In genomic region chr15:103377752-103378664, GRCm38 (mm10) we compare ENCODE assay signal across 11 mouse cellular contexts. TPM values are rescaled to one million over a fixed set of nuclear protein-coding genes. Genes with fewer than 3 reads are reported as not detected.
DNase-seq lines count a peak whose midpoint lies in the region; ATAC-seq and TF ChIP-seq lines count a peak whose summit lies in the region.
"Had no signal": no experiment of that assay in that cellular context is flagged by ENCODE, and none has a peak within 500 bp of the region (broad histone marks: within the 10 kb centered on the region; RNA-seq: fewer than 3 reads in every experiment).

No protein-coding gene starts in this region.

- no peak overlapping the region for H3K9ac ChIP-seq in hindbrain, postnatal 0 days (replicated peaks; ENCODE audit: low read length)
- no peak overlapping the region for H3K9ac ChIP-seq in hindbrain, embryonic 16.5 days (ENCODE audit: low read depth, low read length)
- H3K9ac ChIP-seq in intestine, embryonic 15.5 days: no peak overlapping the region
- H3K9ac ChIP-seq: midbrain, embryonic 15.5 days had no signal

- no peak for DNase-seq in hindbrain, postnatal 0 days (ENCODE audit: low spot score)
- DNase-seq in NIH3T3 (ENCODE audit: low read depth): peak; percentile 90
- no peak for DNase-seq in urinary bladder, adult 18-20 months (ENCODE audit: low spot score in 2 of 2)
- DNase-seq in right cerebral cortex, adult 2 months (ENCODE audit: low spot score in 2 of 2): no peak
- DNase-seq in T-cell, adult 2 months (ENCODE audit: low spot score): no peak
- DNase-seq: kidney, adult 8-10 months had no signal

- no peaks in the 10 kb centered on the region for H3K9me3 ChIP-seq in hindbrain, postnatal 0 days (ENCODE audit: low read length)
- no peaks in the 10 kb centered on the region for H3K9me3 ChIP-seq in hindbrain, embryonic 16.5 days (ENCODE audit: control insufficient read depth, low read length)
- no peaks in the 10 kb centered on the region for H3K9me3 ChIP-seq in intestine, embryonic 15.5 days
- H3K9me3 ChIP-seq: midbrain, embryonic 15.5 days had no signal

- H3K79me2 ChIP-seq in C2C12 (ENCODE audit: control insufficient read depth, insufficient read depth): no peaks in the 10 kb centered on the region

- no peak overlapping the region for H3K27ac ChIP-seq in hindbrain, postnatal 0 days
- no peak overlapping the region for H3K27ac ChIP-seq in hindbrain, embryonic 16.5 days (ENCODE audit: low read depth, low read length)
- H3K27ac ChIP-seq in intestine, embryonic 15.5 days: peak overlapping the region; percentile 71
- H3K27ac ChIP-seq: midbrain, embryonic 15.5 days had no signal

- H3K4me1 ChIP-seq in hindbrain, postnatal 0 days (ENCODE audit: insufficient read depth, low read length): peaks cover 7% of the 10 kb centered on the region; the same call in 1 of the 2 replicates
- peaks cover 4% of the 10 kb centered on the region for H3K4me1 ChIP-seq in hindbrain, embryonic 16.5 days (ENCODE audit: control insufficient read depth, insufficient read depth, low read depth, low read length)
- peaks cover 24% of the 10 kb centered on the region for H3K4me1 ChIP-seq in intestine, embryonic 15.5 days (replicated peaks)
- H3K4me1 ChIP-seq: midbrain, embryonic 15.5 days had no signal

- 56% methylated on average over 3 of the region's 3 CpGs for whole genome bisulfite sequencing in hindbrain, postnatal 0 days
- WGBS in hindbrain, embryonic 16.5 days: 68% methylated on average over 3 of the region's 3 CpGs
- 76% methylated on average over 3 of the region's 3 CpGs for WGBS in intestine, embryonic 15.5 days

- H3K4me2 ChIP-seq in hindbrain, postnatal 0 days (ENCODE audit: low read depth, low read length): no peak overlapping the region
- H3K4me2 ChIP-seq in hindbrain, embryonic 16.5 days (ENCODE audit: low read length): no peak overlapping the region
- H3K4me2 ChIP-seq in intestine, embryonic 15.5 days (replicated peaks): no peak overlapping the region
- H3K4me2 ChIP-seq: liver, embryonic 11.5 days; midbrain, embryonic 15.5 days had no signal

- peak overlapping the region; percentile 39 for H3ac ChIP-seq in C2C12 (ENCODE audit: control insufficient read depth, insufficient read length, low read depth)

- H3K27me3 ChIP-seq in hindbrain, postnatal 0 days (ENCODE audit: insufficient read depth, low read length): no peaks in the 10 kb centered on the region
- no peaks in the 10 kb centered on the region for H3K27me3 ChIP-seq in hindbrain, embryonic 16.5 days (replicated peaks; ENCODE audit: control insufficient read depth, insufficient read depth, low read length)
- H3K27me3 ChIP-seq in C2C12 (ENCODE audit: control insufficient read depth, insufficient read depth, insufficient read length): no peaks in the 10 kb centered on the region
- no peaks in the 10 kb centered on the region for H3K27me3 ChIP-seq in intestine, embryonic 15.5 days (replicated peaks)
- H3K27me3 ChIP-seq: midbrain, embryonic 15.5 days had no signal

- H3K36me3 ChIP-seq in hindbrain, postnatal 0 days (ENCODE audit: insufficient read depth, low read length): no peaks in the 10 kb centered on the region
- H3K36me3 ChIP-seq in hindbrain, embryonic 16.5 days (ENCODE audit: control insufficient read depth, insufficient read depth, low read length): no peaks in the 10 kb centered on the region
- H3K36me3 ChIP-seq in C2C12 (ENCODE audit: control insufficient read depth, insufficient read depth): no peaks in the 10 kb centered on the region
- no peaks in the 10 kb centered on the region for H3K36me3 ChIP-seq in intestine, embryonic 15.5 days
- H3K36me3 ChIP-seq: midbrain, embryonic 15.5 days had no signal

- no peak for TF ChIP-seq CTCF in hindbrain, postnatal 0 days (IDR thresholded peaks at IDR 0.05; ENCODE audit: low read depth)
- no peak for TF ChIP-seq CTCF in C2C12 (IDR thresholded peaks at IDR 0.05; ENCODE audit: control insufficient read depth, insufficient read depth, insufficient read length)

- no peaks in the 10 kb centered on the region for H3K79me3 ChIP-seq in C2C12 (ENCODE audit: low read depth)

- peak; percentile 45; the same call in 1 of the 2 replicates for ATAC-seq in hindbrain, postnatal 0 days
- ATAC-seq in hindbrain, embryonic 16.5 days: no peak
- peak; percentile 57 for ATAC-seq in intestine, embryonic 15.5 days
- ATAC-seq: midbrain, embryonic 15.5 days had no signal

- H3K4me3 ChIP-seq in hindbrain, postnatal 0 days (ENCODE audit: low read length): no peak overlapping the region
- no peak overlapping the region for H3K4me3 ChIP-seq in hindbrain, embryonic 16.5 days (ENCODE audit: low read length)
- H3K4me3 ChIP-seq in C2C12 (ENCODE audit: insufficient read depth, poor library complexity, severe bottlenecking): no peak overlapping the region
- H3K4me3 ChIP-seq in intestine, embryonic 15.5 days (replicated peaks): no peak overlapping the region
- H3K4me3 ChIP-seq: midbrain, embryonic 15.5 days had no signal

TF ChIP-seq in C2C12, 6 proteins besides CTCF, POLR2A, EP300 and RAD21:
- TF ChIP-seq MYOG (IDR thresholded peaks at IDR 0.05; ENCODE audit: control insufficient read depth, extremely low read depth, insufficient read length) (no peak), MAX (IDR thresholded peaks at IDR 0.05) (peak; percentile 65), USF1 (IDR thresholded peaks at IDR 0.05; ENCODE audit: low read depth) (no peak), FOSL1 (IDR thresholded peaks at IDR 0.05; ENCODE audit: insufficient read depth, low read length, poor library complexity, severe bottlenecking) (peak; percentile 82), MYOD1 (IDR thresholded peaks at IDR 0.05; ENCODE audit: control insufficient read depth, insufficient read length, low read depth) (peak; percentile 19)

RNA-seq across cellular contexts. Expression of gene Itga5, which starts 11.4 kb away (rescaled TPM):
- total RNA-seq in hindbrain, postnatal 0 days (2014; rRNA removed): 8.2 and 8.3 TPM in 2 replicates
- 4.9 and 5.0 TPM in 2 replicates for polyA plus RNA-seq in hindbrain, postnatal 0 days (2015; fragmentation: Nextera tagmentation; extraction: Ambion mirVana)
- 6.3 and 8.6 TPM in 2 replicates for polyA plus RNA-seq in hindbrain, embryonic 16.5 days (2015; fragmentation: Nextera tagmentation; extraction: Ambion mirVana)
- 104 TPM for polyA plus RNA-seq in C2C12 (2012; fragmentation: generic; extraction: Trizol)
- polyA plus RNA-seq in intestine, embryonic 15.5 days (2015; fragmentation: Nextera tagmentation; extraction: Ambion mirVana): 44.8 and 45.5 TPM in 2 replicates

RNA-seq across cellular contexts. Expression of gene Zfp385a, which starts 38.1 kb away (rescaled TPM):
- total RNA-seq in hindbrain, postnatal 0 days (2014; rRNA removed): 20.6 and 25.8 TPM in 2 replicates
- 19.8 and 23.1 TPM in 2 replicates for polyA plus RNA-seq in hindbrain, postnatal 0 days (2015; fragmentation: Nextera tagmentation; extraction: Ambion mirVana)
- 20.1 and 24.7 TPM in 2 replicates for polyA plus RNA-seq in hindbrain, embryonic 16.5 days (2015; fragmentation: Nextera tagmentation; extraction: Ambion mirVana)
- polyA plus RNA-seq in C2C12 (2012; fragmentation: generic; extraction: Trizol): 21.2 TPM
- 5.6 TPM in 2 replicates for polyA plus RNA-seq in intestine, embryonic 15.5 days (2015; fragmentation: Nextera tagmentation; extraction: Ambion mirVana)

RNA-seq across cellular contexts. Expression of gene Gtsf1, which starts 52.3 kb away (rescaled TPM):
- total RNA-seq in hindbrain, postnatal 0 days (2014; rRNA removed): not detected in 2 replicates
- 0.26 and 0.65 TPM in 2 replicates for polyA plus RNA-seq in hindbrain, postnatal 0 days (2015; fragmentation: Nextera tagmentation; extraction: Ambion mirVana)
- polyA plus RNA-seq in hindbrain, embryonic 16.5 days (2015; fragmentation: Nextera tagmentation; extraction: Ambion mirVana): 0.31 TPM in 1 of 2 replicates, not detected in the other
- 0.33 TPM for polyA plus RNA-seq in C2C12 (2012; fragmentation: generic; extraction: Trizol)
- polyA plus RNA-seq in intestine, embryonic 15.5 days (2015; fragmentation: Nextera tagmentation; extraction: Ambion mirVana): not detected in 2 replicates
- polyA plus RNA-seq: liver, embryonic 11.5 days; midbrain, embryonic 15.5 days had no signal
